Mouse (Mus musculus) MEL (cell line): Measurements from ENCODE around the gene Rfx4. TPM values are rescaled to one million over a fixed set of nuclear protein-coding genes. Genes with fewer than 3 reads are reported as not detected.

Source experiments
- DNase-seq: peaks from one replicate; pipeline ENCODE4 v3.0.0; 2011; ENCODE audit warnings: low read depth, low spot score
- H3K27ac ChIP-seq: 2 replicates; pipeline ENCODE4 v1.5.1; 2012; ENCODE audit warnings: low read depth, mild to moderate bottlenecking, control low read depth, low read length, moderate library complexity; ENCODE audit not compliant: control insufficient read depth
- H3K27me3 ChIP-seq, 2 experiments: fragments of 150-350 bp in 1 of 2; sonication (generic) in 1 of 2; 2 replicates each; pipeline ENCODE4 v1.6.1; 2012; ENCODE audit warnings: low read length in 2 of 2, mild to moderate bottlenecking in 2 of 2, improper control_type of control experiment in 1 of 2, moderate library complexity in 1 of 2; ENCODE audit not compliant: insufficient read depth in 2 of 2, control insufficient read depth in 1 of 2
- H3K36me3 ChIP-seq, 2 experiments: 2 replicates each; pipeline ENCODE4 v1.6.1; 2012 to 2014; ENCODE audit warnings: low read length in 2 of 2, improper control_type of control experiment in 1 of 2, inconsistent platforms in 1 of 2, mild to moderate bottlenecking in 1 of 2; ENCODE audit not compliant: insufficient read depth in 2 of 2, control insufficient read depth in 1 of 2
- H3K4me1 ChIP-seq, 2 experiments: fragments of 150-350 bp in 1 of 2; sonication (generic) in 1 of 2; 2 replicates each; pipeline ENCODE4 v1.6.1; 2012; ENCODE audit warnings: low read length in 2 of 2, improper control_type of control experiment in 1 of 2, mild to moderate bottlenecking in 1 of 2; ENCODE audit not compliant: insufficient read depth in 2 of 2, control insufficient read depth in 1 of 2
- H3K4me3 ChIP-seq, 2 experiments: fragments of 150-350 bp in 1 of 2; sonication (generic) in 1 of 2; 2 replicates each; pipeline ENCODE4 v1.5.1; 2012; ENCODE audit warnings: low read depth in 2 of 2, low read length in 2 of 2, mild to moderate bottlenecking in 2 of 2, moderate library complexity in 2 of 2, control low read depth in 1 of 2, improper control_type of control experiment in 1 of 2; ENCODE audit not compliant: control insufficient read depth in 1 of 2, insufficient read depth in 1 of 2
- H3K79me2 ChIP-seq: 2 replicates; pipeline ENCODE4 v1.6.1; 2012; ENCODE audit warnings: mild to moderate bottlenecking, low read length, moderate library complexity; ENCODE audit not compliant: control insufficient read depth, poor library complexity, insufficient read depth
- H3K9ac ChIP-seq: 2 replicates; pipeline ENCODE4 v1.6.1; 2012; ENCODE audit warnings: low read depth, mild to moderate bottlenecking, control low read depth, low read length, moderate library complexity; ENCODE audit not compliant: control insufficient read depth, poor library complexity, severe bottlenecking
- H3K9me3 ChIP-seq: fragments of 150-350 bp; sonication (generic); replicated peaks from 2 replicates; pipeline ENCODE4 v1.6.1; 2012; ENCODE audit warnings: mild to moderate bottlenecking, low read length, improper control_type of control experiment, moderate library complexity; ENCODE audit not compliant: insufficient read depth
- BHLHE40 ChIP-seq: IDR thresholded peaks from 2 replicates; pipeline ENCODE4 v1.6.1; 2012; ENCODE audit warnings: low read depth, mild to moderate bottlenecking, inconsistent platforms, low read length, improper control_type of control experiment, borderline replicate concordance
- CHD1 ChIP-seq: IDR thresholded peaks from 2 replicates; pipeline ENCODE4 v1.6.1; 2012; ENCODE audit warnings: low read depth, mild to moderate bottlenecking, inconsistent platforms, low read length, improper control_type of control experiment
- CTCF ChIP-seq, 3 experiments: IDR thresholded peaks in 2 of 3; conservative IDR thresholded peaks in 1 of 3; 2 replicates each; pipeline ENCODE4 v1.5.1; 2011 to 2012; ENCODE audit warnings: low read length in 3 of 3, low read depth in 2 of 3, mild to moderate bottlenecking in 2 of 3, improper control_type of control experiment in 1 of 3, inconsistent platforms in 1 of 3, mixed read lengths in 1 of 3, moderate library complexity in 1 of 3; ENCODE audit not compliant: control insufficient read depth in 1 of 3, insufficient read depth in 1 of 3, poor library complexity in 1 of 3, severe bottlenecking in 1 of 3
- ELF1 ChIP-seq: IDR thresholded peaks from 2 replicates; pipeline ENCODE4 v1.6.1; 2014; ENCODE audit warnings: low read depth, mild to moderate bottlenecking, inconsistent platforms, low read length, improper control_type of control experiment, moderate library complexity
- EP300 ChIP-seq, 2 experiments: IDR thresholded peaks; 2 replicates each; pipeline ENCODE4 v1.6.1; 2011; ENCODE audit warnings: improper control_type of control experiment in 2 of 2, low read length in 2 of 2, low read depth in 1 of 2, mild to moderate bottlenecking in 1 of 2
- GABPA ChIP-seq: IDR thresholded peaks from 2 replicates; pipeline ENCODE4 v1.6.1; 2012; ENCODE audit warnings: low read depth, mild to moderate bottlenecking, inconsistent platforms, low read length, improper control_type of control experiment, moderate library complexity
- GATA1 ChIP-seq: IDR thresholded peaks from 2 replicates; pipeline ENCODE4 v1.6.1; 2011; ENCODE audit warnings: low read depth, low read length, improper control_type of control experiment
- MAFK ChIP-seq: IDR thresholded peaks from 2 replicates; pipeline ENCODE4 v1.6.1; 2011; ENCODE audit warnings: low read depth, mild to moderate bottlenecking, low read length, improper control_type of control experiment, borderline replicate concordance
- MAX ChIP-seq: IDR thresholded peaks from 2 replicates; pipeline ENCODE4 v1.6.1; 2011; ENCODE audit warnings: low read length, improper control_type of control experiment
- MAZ ChIP-seq: IDR thresholded peaks from 2 replicates; pipeline ENCODE4 v1.6.1; 2012; ENCODE audit warnings: low read depth, mild to moderate bottlenecking, inconsistent platforms, low read length, improper control_type of control experiment
- MEF2A ChIP-seq: IDR thresholded peaks from 2 replicates; pipeline ENCODE4 v1.6.1; 2014; ENCODE audit warnings: low read depth, mild to moderate bottlenecking, inconsistent platforms, low read length, improper control_type of control experiment; ENCODE audit not compliant: poor library complexity, insufficient replicate concordance, severe bottlenecking; ENCODE audit errors: extremely low read depth
- MXI1 ChIP-seq: IDR thresholded peaks from 2 replicates; pipeline ENCODE4 v1.6.1; 2011; ENCODE audit warnings: mild to moderate bottlenecking, low read depth, low read length, improper control_type of control experiment
- NRF1 ChIP-seq: IDR thresholded peaks from 2 replicates; pipeline ENCODE4 v1.6.1; 2014; ENCODE audit warnings: low read depth, mild to moderate bottlenecking, inconsistent platforms, low read length, improper control_type of control experiment, moderate library complexity; ENCODE audit not compliant: poor library complexity, insufficient read depth, severe bottlenecking
- POLR2A ChIP-seq, 2 experiments: IDR thresholded peaks; 2 replicates each; pipeline ENCODE4 v1.6.1; 2011 to 2012; ENCODE audit warnings: low read length in 2 of 2, mild to moderate bottlenecking in 2 of 2, control low read depth in 1 of 2, improper control_type of control experiment in 1 of 2, low read depth in 1 of 2, moderate library complexity in 1 of 2; ENCODE audit not compliant: control insufficient read depth in 1 of 2, insufficient read depth in 1 of 2, poor library complexity in 1 of 2
- POLR2AphosphoS2 ChIP-seq: IDR thresholded peaks from 2 replicates; pipeline ENCODE4 v1.6.1; 2011; ENCODE audit warnings: low read length, improper control_type of control experiment
- POLR2AphosphoS5 ChIP-seq: IDR thresholded peaks from 2 replicates; pipeline ENCODE4 v1.6.1; 2012; ENCODE audit warnings: low read depth, borderline replicate concordance, mild to moderate bottlenecking, inconsistent platforms, low read length, moderate library complexity, mixed read lengths
- RAD21 ChIP-seq: IDR thresholded peaks from 2 replicates; pipeline ENCODE4 v1.6.1; 2011; ENCODE audit warnings: mild to moderate bottlenecking, low read depth, low read length, improper control_type of control experiment
- RCOR1 ChIP-seq: IDR thresholded peaks from 2 replicates; pipeline ENCODE4 v1.6.1; 2012; ENCODE audit warnings: low read depth, mild to moderate bottlenecking, inconsistent platforms, low read length, improper control_type of control experiment
- SIN3A ChIP-seq: IDR thresholded peaks from 2 replicates; pipeline ENCODE4 v1.6.1; 2012; ENCODE audit warnings: low read length, improper control_type of control experiment, inconsistent platforms
- TAL1 ChIP-seq: IDR thresholded peaks from 2 replicates; pipeline ENCODE4 v1.6.1; 2012; ENCODE audit warnings: mild to moderate bottlenecking, inconsistent platforms, low read length, moderate library complexity, mixed read lengths
- TBP ChIP-seq: IDR thresholded peaks from 2 replicates; pipeline ENCODE4 v1.8.0; 2011; ENCODE audit warnings: low read depth, low read length, improper control_type of control experiment
- TCF12 ChIP-seq: IDR thresholded peaks from 2 replicates; pipeline ENCODE4 v1.6.1; 2014; ENCODE audit warnings: low read depth, mild to moderate bottlenecking, inconsistent platforms, low read length, improper control_type of control experiment, moderate library complexity
- UBTF ChIP-seq: IDR thresholded peaks from 2 replicates; pipeline ENCODE4 v1.6.1; 2012; ENCODE audit warnings: low read depth, mild to moderate bottlenecking, inconsistent platforms, low read length, improper control_type of control experiment, moderate library complexity, borderline replicate concordance; ENCODE audit not compliant: insufficient read depth
- USF1 ChIP-seq: IDR thresholded peaks from 2 replicates; pipeline ENCODE4 v1.6.1; 2014; ENCODE audit warnings: low read depth, mild to moderate bottlenecking, inconsistent platforms, low read length, improper control_type of control experiment, moderate library complexity
- ZC3H11A ChIP-seq: IDR thresholded peaks from 2 replicates; pipeline ENCODE4 v1.6.1; 2012; ENCODE audit warnings: low read depth, mild to moderate bottlenecking, inconsistent platforms, low read length, improper control_type of control experiment
- ZNF384 ChIP-seq: IDR thresholded peaks from 2 replicates; pipeline ENCODE4 v1.6.1; 2012; ENCODE audit warnings: low read depth, mild to moderate bottlenecking, inconsistent platforms, low read length, improper control_type of control experiment
- polyA plus RNA-seq, 2 experiments: library from polyadenylated mRNA; stranded (reverse) in 1 of 2; unstranded in 1 of 2; fragments of >175 nt in 1 of 2; fragments of >200 nt in 1 of 2; gene quantifications; 2 replicates each; pipeline versions ENCODE4 v1.2.1 to v1.2.4; 2012; ENCODE audit warnings: low replicate concordance in 2 of 2, low read depth in 1 of 2; ENCODE audit not compliant: insufficient read length in 2 of 2, insufficient read depth in 1 of 2, missing spikeins in 1 of 2
- total RNA-seq: library from RNA; depleted of rRNA; stranded (reverse); fragments of 300-350 nt; gene quantifications from 2 replicates; pipeline ENCODE4 v1.2.3, GENCODE M21; 2012

Gene Rfx4
- total and polyA plus RNA-seq, 3 experiments = not detected

- Histone ChIP-seq H3K79me2 (no peaks in the 10 kb centered on the region), H3K4me3 (no peak overlapping the region), H3K27me3 (no peaks in the 10 kb centered on the region; a peak in 3 of 4 replicates), H3K27ac (no peak overlapping the region), H3K36me3 (no peaks in the 10 kb centered on the region), H3K4me1 (no peaks in the 10 kb centered on the region), H3K9ac (no peak overlapping the region), H3K9me3 (no peaks in the 10 kb centered on the region)
- DNase-seq = no peak
- TF ChIP-seq MXI1 = no peak
- TF ChIP-seq POLR2AphosphoS5 = no peak
- no peak for TF ChIP-seq POLR2A (IDR thresholded peaks at IDR 0.05; ENCODE audit: control insufficient read depth in 1 of 2, insufficient read depth in 1 of 2, low read depth in 1 of 2, low read length in 2 of 2, poor library complexity in 1 of 2)
- TF ChIP-seq POLR2AphosphoS2 = no peak
- no peak for TF ChIP-seq CTCF (IDR thresholded peaks at IDR 0.05 in 2 of 3, conservative IDR thresholded peaks at IDR 0.05 in 1 of 3; ENCODE audit: control insufficient read depth in 1 of 3, insufficient read depth in 1 of 3, low read depth in 2 of 3, low read length in 3 of 3, poor library complexity in 1 of 3, severe bottlenecking in 1 of 3)
- TF ChIP-seq ZNF384 = no peak
- no peak for TF ChIP-seq MEF2A
- no peak for TF ChIP-seq ZC3H11A
- TF ChIP-seq GATA1 = no peak
- no peak for TF ChIP-seq MAFK
- no peak for TF ChIP-seq USF1
- no peak for TF ChIP-seq BHLHE40
- TF ChIP-seq SIN3A = no peak
- no peak for TF ChIP-seq ELF1
These were observed 130.4 kb downstream of the Rfx4 start for GRCm38 (mm10) chr10:84886221-84886627.

- H3K36me3 ChIP-seq = no peaks in the 10 kb centered on the region
- no peaks in the 10 kb centered on the region for H3K79me2 ChIP-seq
- no peaks in the 10 kb centered on the region for H3K4me1 ChIP-seq
- no peak for DNase-seq
- no peak overlapping the region for H3K9ac ChIP-seq
- TF ChIP-seq TAL1 (no peak), NRF1 (no peak), UBTF (no peak), RAD21 (no peak), MAZ (no peak), ZC3H11A (no peak), MAX (no peak), BHLHE40 (no peak), CHD1 (no peak), GABPA (no peak), RCOR1 (no peak), TCF12 (no peak), POLR2AphosphoS5 (no peak), TBP (no peak), EP300 (IDR thresholded peaks at IDR 0.05; ENCODE audit: low read depth in 1 of 2, low read length in 2 of 2) (no peak)
- H3K27me3 ChIP-seq = no peaks in the 10 kb centered on the region; a peak in 3 of 4 replicates
- H3K4me3 ChIP-seq = no peak overlapping the region
- H3K9me3 ChIP-seq = no peaks in the 10 kb centered on the region
- no peak overlapping the region for H3K27ac ChIP-seq
These were observed 130.9 kb downstream of the Rfx4 start for GRCm38 (mm10) chr10:84886785-84887184.
